Comparison of ENCODE assay signal across 12 mouse cellular contexts in the genomic region with DNA sequence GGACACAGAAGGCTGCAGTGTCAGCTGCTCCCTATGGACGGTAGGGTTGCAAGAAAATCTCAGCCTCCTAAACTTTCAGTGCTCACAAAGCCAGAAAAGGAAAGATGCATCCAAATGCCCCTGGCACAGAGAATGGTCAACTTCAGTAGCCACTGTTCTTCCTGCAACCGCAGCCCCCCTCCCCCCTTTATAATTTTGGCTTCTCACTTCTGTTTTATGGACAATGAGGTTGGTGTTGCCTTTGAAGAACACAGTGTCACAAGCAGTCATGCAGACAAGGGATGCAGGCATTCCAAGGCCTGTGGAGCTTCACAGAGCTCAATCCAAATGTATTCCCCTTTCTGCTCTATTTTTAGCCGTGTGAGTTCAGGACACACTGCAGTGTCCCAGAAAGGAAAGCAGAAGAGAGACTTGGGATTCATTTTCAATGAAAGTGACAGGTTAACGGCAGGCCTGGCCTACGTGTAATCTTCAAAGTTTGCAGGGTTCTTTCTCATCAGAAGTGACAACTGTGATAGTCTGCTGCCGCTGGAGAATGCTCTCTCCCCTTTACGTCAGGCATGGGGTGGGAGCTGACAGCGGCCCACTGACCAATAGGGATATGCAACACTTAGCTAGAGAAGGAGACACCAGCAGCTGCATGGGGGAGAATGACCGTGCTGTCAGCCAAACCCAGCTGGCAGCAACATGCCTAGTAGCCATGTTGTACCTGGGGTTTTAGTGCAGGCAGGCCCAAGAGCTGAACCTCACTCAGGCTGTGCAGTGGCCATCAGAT. TPM values are rescaled to one million over a fixed set of nuclear protein-coding genes. Genes with fewer than 3 reads are reported as not detected.
DNase-seq lines count a peak whose midpoint lies in the region; ATAC-seq and TF ChIP-seq lines count a peak whose summit lies in the region.
"Had no signal": no experiment of that assay in that cellular context is flagged by ENCODE, and none has a peak within 500 bp of the region (broad histone marks: within the 10 kb centered on the region; RNA-seq: fewer than 3 reads in every experiment).

No protein-coding gene starts in this region.

- WGBS in lung, embryonic 14.5 days, result 67% methylated on average over 9 of the region's 9 CpGs
- WGBS in lung, postnatal 0 days, result 72% methylated on average over 9 of the region's 9 CpGs
- WGBS in heart, embryonic 12.5 days, result 31% methylated on average over 9 of the region's 9 CpGs

- H3K9me3 ChIP-seq in lung, embryonic 14.5 days (ENCODE audit: low read depth, low read length), result no peaks in the 10 kb centered on the region
- no peaks in the 10 kb centered on the region for H3K9me3 ChIP-seq in lung, postnatal 0 days (ENCODE audit: low read length)
- H3K9me3 ChIP-seq in heart, embryonic 12.5 days (replicated peaks), result no peaks in the 10 kb centered on the region

- DNase-seq in frontal cortex, postnatal 36 days (ENCODE audit: low spot score in 2 of 2), result no peak
- DNase-seq in lung, embryonic 14.5 days, result no peak
- no peak for DNase-seq in lung, postnatal 0 days (ENCODE audit: low spot score)
- DNase-seq in skeletal muscle tissue, adult 2 months (ENCODE audit: low read depth, low spot score), result peak; percentile 69
- DNase-seq in adrenal gland, postnatal 4 days (ENCODE audit: low spot score in 2 of 2), result no peak
- DNase-seq in adrenal gland, adult 2 months, result no peak
- DNase-seq: kidney, postnatal 10 days; layer of hippocampus, postnatal 36 days had no signal

- H3K4me1 ChIP-seq in lung, embryonic 14.5 days (ENCODE audit: insufficient read depth), result peaks cover 23% of the 10 kb centered on the region
- peaks cover 19% of the 10 kb centered on the region; the same call in 1 of the 2 replicates for H3K4me1 ChIP-seq in lung, postnatal 0 days (ENCODE audit: insufficient read depth, low read depth, low read length)
- H3K4me1 ChIP-seq in heart, embryonic 12.5 days (replicated peaks), result peaks cover 73% of the 10 kb centered on the region

- no peak overlapping the region for H3K9ac ChIP-seq in lung, embryonic 14.5 days
- no peak overlapping the region for H3K9ac ChIP-seq in lung, postnatal 0 days (replicated peaks; ENCODE audit: low read depth)
- 0 out of 2 replicates have a peak overlapping the region, but pooled peaks have one; percentile 28 for H3K9ac ChIP-seq in heart, embryonic 12.5 days

- TF ChIP-seq CTCF in lung, embryonic 14.5 days (IDR thresholded peaks at IDR 0.05; ENCODE audit: low read depth), result no peak
- TF ChIP-seq CTCF in lung, postnatal 0 days (IDR thresholded peaks at IDR 0.05), result no peak

- H3K4me2 ChIP-seq in lung, embryonic 14.5 days, result no peak overlapping the region
- H3K4me2 ChIP-seq in lung, postnatal 0 days (replicated peaks; ENCODE audit: low read depth, low read length), result no peak overlapping the region
- H3K4me2 ChIP-seq in heart, embryonic 12.5 days, result peak overlapping the region; percentile 39

- H3K36me3 ChIP-seq in lung, embryonic 14.5 days (ENCODE audit: insufficient read depth), result peaks cover 78% of the 10 kb centered on the region
- H3K36me3 ChIP-seq in lung, postnatal 0 days (ENCODE audit: insufficient read depth, low read length), result peaks cover 6% of the 10 kb centered on the region; the same call in 1 of the 2 replicates
- peaks cover 42% of the 10 kb centered on the region for H3K36me3 ChIP-seq in heart, embryonic 12.5 days

- no peak for TF ChIP-seq EP300 in lung, postnatal 0 days (IDR thresholded peaks at IDR 0.05)

- peak; percentile 72 for ATAC-seq in frontal cortex, adult (ENCODE audit: low TSS enrichment)
- no peak for ATAC-seq in lung, embryonic 14.5 days (ENCODE audit: insufficient read depth)
- no peak for ATAC-seq in lung, postnatal 0 days
- ATAC-seq in heart, embryonic 12.5 days (ENCODE audit: insufficient number of reproducible peaks, low FRiP score), result no peak
- ATAC-seq: hindbrain, postnatal 0 days had no signal

- peak overlapping the region; percentile 18; the same call in 1 of the 2 replicates for H3K27ac ChIP-seq in lung, embryonic 14.5 days (ENCODE audit: low read depth)
- no peak overlapping the region for H3K27ac ChIP-seq in lung, postnatal 0 days (ENCODE audit: low read length)
- H3K27ac ChIP-seq in heart, embryonic 12.5 days (ENCODE audit: poor library complexity, severe bottlenecking), result peak overlapping the region; percentile 89
- H3K27ac ChIP-seq: hindbrain, postnatal 0 days; macrophage had no signal

- H3K4me3 ChIP-seq in lung, embryonic 14.5 days (ENCODE audit: low read depth, low read length), result no peak overlapping the region
- no peak overlapping the region for H3K4me3 ChIP-seq in lung, postnatal 0 days (ENCODE audit: low read depth, low read length)
- no peak overlapping the region; the same call in 1 of the 2 replicates for H3K4me3 ChIP-seq in heart, embryonic 12.5 days

- no peaks in the 10 kb centered on the region for H3K27me3 ChIP-seq in lung, embryonic 14.5 days (ENCODE audit: insufficient read depth, low read length)
- H3K27me3 ChIP-seq in lung, postnatal 0 days (replicated peaks; ENCODE audit: insufficient read depth, low read length), result no peaks in the 10 kb centered on the region
- H3K27me3 ChIP-seq in heart, embryonic 12.5 days (replicated peaks), result no peaks in the 10 kb centered on the region

RNA-seq across cellular contexts. Expression of a gene that starts 18.0 kb away (rescaled TPM):
- 359 and 377 TPM in 2 replicates for polyA plus RNA-seq in lung, embryonic 14.5 days (2014; fragmentation: Nextera tagmentation; extraction: Ambion mirVana)
- polyA plus RNA-seq in lung, postnatal 0 days (2015; fragmentation: Nextera tagmentation; extraction: Ambion mirVana), result 126 and 138 TPM in 2 replicates
- 141 and 152 TPM in 2 replicates for polyA plus RNA-seq in heart, embryonic 12.5 days (2016; fragmentation: Nextera tagmentation; extraction: Ambion mirVana)
- 100 to 1,000 TPM; 164 to 176 TPM for total RNA-seq in adrenal gland, postnatal 4 days (2021)
- total RNA-seq in adrenal gland, adult 2 months (2021), result 100 to 1,000 TPM; 123 to 138 TPM
- 127 and 140 TPM in 2 replicates for polyA plus RNA-seq in adrenal gland, adult 2 months (2012; rRNA removed)
